Mouse (Mus musculus) heart, embryonic 13.5 days (tissue): ENCODE measurements at regions not wholly inside any gene's neighbourhood (a gene's known extent, or its start where the extent isn't known, plus 50 kb on each side); places are given as distances from the start of the nearest gene placed in this dataset.

Experiments used
- ATAC-seq: fragments of 200-750 bp; cut with Nextera tagmentation; 2 replicates; pipeline ENCODE4 v1.8.0; 2017; ENCODE audit warnings: moderate TSS enrichment; ENCODE audit not compliant: insufficient number of reproducible peaks, low FRiP score, low TSS enrichment; ENCODE audit errors: extremely low read depth
- H3K27ac ChIP-seq: fragments of 300-500 bp; sonication (generic); replicated peaks from 2 replicates; pipeline ENCODE4 v1.5.1; 2015; ENCODE audit warnings: moderate library complexity, mild to moderate bottlenecking, inconsistent platforms
- H3K27me3 ChIP-seq: fragments of 300-500 bp; sonication (generic); replicated peaks from 2 replicates; pipeline ENCODE4 v1.6.1; 2015; ENCODE audit warnings: mild to moderate bottlenecking, inconsistent platforms
- H3K36me3 ChIP-seq: fragments of 300-500 bp; sonication (generic); 2 replicates; pipeline ENCODE4 v1.6.1; 2015; ENCODE audit warnings: mild to moderate bottlenecking, inconsistent platforms
- H3K4me1 ChIP-seq: fragments of 300-500 bp; sonication (generic); 2 replicates; pipeline ENCODE4 v1.6.1; 2015; ENCODE audit warnings: inconsistent platforms
- H3K4me2 ChIP-seq: fragments of 300-500 bp; sonication (generic); 2 replicates; pipeline ENCODE4 v1.6.1; 2015; ENCODE audit warnings: inconsistent platforms, mild to moderate bottlenecking, moderate library complexity
- H3K4me3 ChIP-seq: fragments of 300-500 bp; sonication (generic); 2 replicates; pipeline ENCODE4 v1.5.1; 2015; ENCODE audit warnings: moderate library complexity, mild to moderate bottlenecking, inconsistent platforms
- H3K9ac ChIP-seq: fragments of 300-500 bp; sonication (generic); 2 replicates; pipeline ENCODE4 v1.6.1; 2015; ENCODE audit warnings: inconsistent platforms, mild to moderate bottlenecking, moderate library complexity
- H3K9me3 ChIP-seq: fragments of 300-500 bp; sonication (generic); 2 replicates; pipeline ENCODE4 v1.6.1; 2016; ENCODE audit warnings: inconsistent platforms
- WGBS: fragments of 180-500 bp; shearing (Covaris S2); methylation state at CpG from one replicate; pipeline ENCODE4 v1.1.7; 2015; ENCODE audit warnings: mixed read lengths; 5-methylcytosine and 5-hydroxymethylcytosine counted together

DNA sequence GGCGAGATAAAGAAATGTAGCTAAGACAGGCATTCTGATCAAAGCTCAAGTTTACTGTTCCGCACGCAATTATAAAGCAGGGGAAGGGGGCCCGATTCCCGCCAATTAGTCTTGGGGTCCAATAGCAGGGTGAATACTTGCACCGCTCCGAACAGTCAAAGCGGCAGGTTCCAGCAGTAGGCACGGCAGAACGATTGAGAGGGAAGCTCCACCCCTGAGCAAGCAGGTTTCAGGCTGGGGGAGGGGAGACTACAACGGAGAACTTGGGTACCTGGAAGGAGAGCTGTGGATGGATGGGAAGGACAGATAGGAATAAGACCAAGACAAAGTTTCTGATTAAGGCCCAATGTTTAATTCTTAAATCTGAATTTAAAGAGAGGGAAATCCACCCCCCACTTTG lies 618.8 kb downstream of the Adcyap1 start:
- Histone ChIP-seq H3K27ac (no peak overlapping the region), H3K27me3 (no peaks in the 10 kb centered on the region), H3K9ac (no peak overlapping the region), H3K4me1 (no peaks in the 10 kb centered on the region), H3K4me2 (peak overlapping the region; percentile 42), H3K4me3 (no peak overlapping the region; the same call in 1 of the 2 replicates), H3K36me3 (no peaks in the 10 kb centered on the region), H3K9me3 (no peaks in the 10 kb centered on the region)
- WGBS = 18% methylated on average over 11 of the region's 11 CpGs
- no peak for ATAC-seq
